Mouse (Mus musculus) monocyte, adult 5-6 weeks (primary cell): Measurements from ENCODE around the gene Dnajb14. TPM values are rescaled to one million over a fixed set of nuclear protein-coding genes. Genes with fewer than 3 reads are reported as not detected.
"Not testable (repeated sequence)": the region's sequence is repeated elsewhere in the genome, so short reads cannot be mapped to it uniquely, and the experiment has no call there.

ENCODE experiments used
- ATAC-seq: fragments of 153-309, 156-312 bp; replicated peaks from 2 replicates; pipeline ENCODE4 v1.8.0; 2017; ENCODE audit warnings: mild to moderate bottlenecking; ENCODE audit not compliant: low TSS enrichment, insufficient number of reproducible peaks, severe bottlenecking, poor library complexity, low FRiP score
- total RNA-seq: library from RNA; stranded (forward); fragments of 200-1000, 200-491, 200-594 nt; gene quantifications from 3 replicates; pipeline ENCODE4 v1.2.3, GENCODE M21; 2017

Gene Dnajb14
- total RNA-seq, 1 experiment from 2014 or later = 15.1 TPM

DNA sequence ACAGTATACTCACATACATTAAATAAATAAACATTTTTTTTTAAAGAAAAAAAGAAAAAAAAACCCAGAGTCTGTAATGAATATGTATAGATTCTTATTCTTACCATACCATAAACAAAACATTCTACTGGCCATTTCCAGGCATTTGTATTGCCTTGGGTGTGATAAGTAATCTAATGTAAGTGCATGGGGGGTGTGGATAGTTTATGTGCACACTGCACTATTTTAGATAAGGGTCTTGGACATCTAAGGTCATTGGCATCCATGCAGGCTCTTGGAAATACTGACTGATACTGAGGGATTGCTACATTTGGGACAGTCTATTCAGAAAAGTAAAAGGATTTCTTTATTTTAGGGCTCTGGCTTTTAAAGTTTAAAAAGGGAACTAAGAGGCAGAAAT is 74.1 kb downstream of the Dnajb14 start:
- no peak for ATAC-seq

DNA sequence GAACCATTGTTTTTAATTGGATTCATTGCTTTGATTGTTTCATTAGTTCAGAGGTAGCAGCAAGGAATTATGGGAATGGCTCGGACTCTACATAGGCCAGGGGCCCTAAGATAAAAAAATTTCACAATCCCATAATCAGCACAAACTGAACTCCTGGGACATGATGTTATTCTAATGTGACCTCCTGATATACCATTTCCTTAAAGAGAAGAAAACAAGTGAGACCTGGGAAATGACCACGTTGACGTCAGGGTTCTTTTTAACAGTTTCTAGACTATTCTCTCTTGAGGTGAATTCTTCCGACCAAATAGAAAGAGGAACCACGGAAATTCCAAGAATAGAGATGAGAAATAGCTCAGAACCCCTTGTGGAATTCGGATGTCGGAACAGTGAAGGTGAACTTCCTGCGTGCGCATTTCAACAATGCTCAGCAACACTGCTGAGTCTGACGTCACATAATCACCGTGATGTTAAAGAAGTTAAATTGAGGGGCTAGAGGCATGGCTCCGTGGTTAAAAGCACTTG is 74.7 kb downstream of the Dnajb14 start:
- ATAC-seq = no peak

DNA sequence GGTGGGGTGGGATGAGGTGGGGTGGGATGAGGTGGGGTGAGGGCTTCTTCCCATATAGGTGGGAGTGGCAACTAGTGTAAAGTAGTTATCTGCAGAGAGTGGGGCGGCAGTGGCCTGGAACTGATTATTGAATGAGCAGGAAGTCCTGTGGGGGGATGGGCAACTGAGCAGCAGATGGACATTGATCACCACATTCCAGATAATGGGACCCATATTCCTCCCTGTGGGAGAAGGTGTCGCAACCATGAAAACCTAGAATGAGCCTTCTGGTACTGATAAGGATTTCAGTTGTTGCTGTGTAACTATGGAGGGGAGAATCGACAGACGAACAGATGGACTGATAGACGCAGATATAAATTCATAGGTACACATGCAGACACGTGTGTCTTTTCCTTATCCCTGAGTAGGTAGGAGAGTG is 76.3 kb downstream of the Dnajb14 start:
- ATAC-seq = no peak

DNA sequence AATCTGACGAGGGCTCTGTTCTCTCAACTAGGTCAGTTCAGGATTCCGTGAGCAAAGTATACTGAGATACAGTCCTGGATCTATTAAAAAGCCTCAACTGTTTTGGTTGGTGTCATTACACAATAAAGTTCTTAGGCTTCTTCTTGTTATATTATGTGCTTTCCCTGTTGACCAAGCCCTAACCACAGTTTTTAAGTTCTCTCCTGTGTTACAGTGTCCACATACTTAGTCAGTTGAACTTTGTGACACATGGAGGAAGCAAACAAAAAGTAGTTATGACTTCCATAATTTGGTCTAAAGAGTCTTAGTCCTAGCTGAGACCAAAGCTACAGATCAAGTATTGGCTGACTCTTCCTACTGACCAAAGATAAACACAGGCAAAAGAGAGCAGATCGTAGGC is 79.4 kb downstream of the Dnajb14 start:
- ATAC-seq = peak; percentile 68

GRCm38 (mm10) chr3:137947525-137947924 is 80.0 kb downstream of the Dnajb14 start:
- peak; percentile 54 for ATAC-seq

- no peak for ATAC-seq
Observed at GRCm38 (mm10) chr3:137950191-137950885, 82.9 kb downstream of the Dnajb14 start.

DNA sequence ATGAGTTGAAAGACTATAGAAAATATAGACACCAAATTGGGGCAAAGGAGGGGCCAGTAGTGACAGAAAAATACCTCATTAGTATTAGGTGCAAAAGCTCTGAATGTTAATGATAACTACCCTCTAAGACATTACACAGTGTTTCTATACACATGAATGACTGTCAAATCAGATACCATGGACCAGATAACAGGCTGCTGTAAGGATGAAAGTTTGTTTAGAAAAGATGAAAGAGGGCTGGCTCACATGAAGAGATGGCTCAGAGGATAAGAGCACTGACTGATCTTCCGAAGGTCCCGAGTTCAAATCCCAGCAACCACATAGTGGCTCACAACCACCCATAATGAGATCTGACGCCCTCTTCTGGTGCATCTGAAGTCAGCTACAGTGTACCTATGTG is 83.8 kb downstream of the Dnajb14 start:
- ATAC-seq = not testable (repeated sequence)

DNA sequence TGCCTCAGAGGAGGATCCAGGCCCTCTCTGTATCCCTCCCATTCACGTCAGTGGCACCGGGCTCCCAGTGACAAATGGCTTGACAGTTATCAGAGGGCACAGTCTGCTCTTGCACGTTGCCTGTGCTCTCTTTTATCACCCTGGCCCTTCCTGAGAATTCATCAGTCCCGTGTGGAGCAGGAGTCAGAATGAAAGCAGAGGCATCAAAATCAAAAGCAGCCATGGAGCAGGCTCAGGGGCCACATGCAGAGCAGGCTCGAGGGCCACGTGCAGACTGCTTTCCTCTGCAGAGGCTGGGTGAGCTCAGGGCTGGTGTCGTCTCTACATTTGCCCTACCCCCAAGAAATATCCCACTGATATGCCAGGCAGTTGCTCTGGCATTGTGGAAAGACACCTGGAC is 84.3 kb downstream of the Dnajb14 start:
- no peak for ATAC-seq

GRCm38 (mm10) chr3:137952225-137952913 is 84.9 kb downstream of the Dnajb14 start:
- ATAC-seq = peak; percentile 37

DNA sequence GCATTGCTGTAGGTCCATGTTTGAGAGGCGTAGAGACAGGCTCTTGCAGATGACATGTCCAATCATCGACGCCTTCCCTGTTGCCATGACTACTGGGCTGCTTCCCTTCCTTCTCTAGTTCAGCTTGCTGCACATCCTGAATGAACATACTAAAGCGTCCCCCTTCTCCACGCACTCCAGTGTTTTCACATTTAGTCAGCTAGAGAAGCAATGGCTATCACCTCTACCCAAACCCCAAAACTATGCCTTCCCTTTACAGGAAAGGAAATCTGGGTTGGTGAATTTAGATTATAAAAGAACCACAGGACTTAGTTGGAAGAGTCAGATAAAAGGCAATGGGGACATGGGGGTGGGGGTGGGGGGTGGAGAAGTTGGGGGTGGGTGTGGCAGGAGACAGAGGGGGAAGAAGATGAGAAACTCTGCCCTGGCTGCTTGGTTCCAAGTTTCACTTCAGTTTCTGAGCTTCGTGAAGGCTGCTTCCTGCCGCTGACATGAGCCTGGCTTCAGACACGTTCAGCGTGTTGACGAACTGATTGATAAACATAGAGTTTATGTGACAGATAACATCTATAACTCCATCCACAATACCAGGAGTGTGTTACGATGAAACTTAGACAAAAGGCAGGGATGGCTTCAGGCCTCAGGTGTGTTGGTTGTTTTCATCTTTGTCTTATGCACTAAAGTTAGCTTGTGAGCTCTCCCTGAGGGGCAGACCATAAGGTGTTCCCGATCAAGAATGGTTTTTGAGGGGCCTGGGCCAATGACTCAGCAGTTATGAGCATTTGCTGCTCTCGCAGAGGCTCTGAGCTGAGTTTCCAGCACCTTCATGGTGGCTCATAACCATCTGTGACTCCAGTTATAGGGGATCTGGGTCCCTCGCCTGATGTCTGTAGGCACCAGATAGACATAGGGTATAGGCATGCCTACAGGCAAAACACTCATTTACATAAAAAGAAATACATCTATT is 85.7 kb downstream of the Dnajb14 start:
- ATAC-seq = peak; percentile 58

DNA sequence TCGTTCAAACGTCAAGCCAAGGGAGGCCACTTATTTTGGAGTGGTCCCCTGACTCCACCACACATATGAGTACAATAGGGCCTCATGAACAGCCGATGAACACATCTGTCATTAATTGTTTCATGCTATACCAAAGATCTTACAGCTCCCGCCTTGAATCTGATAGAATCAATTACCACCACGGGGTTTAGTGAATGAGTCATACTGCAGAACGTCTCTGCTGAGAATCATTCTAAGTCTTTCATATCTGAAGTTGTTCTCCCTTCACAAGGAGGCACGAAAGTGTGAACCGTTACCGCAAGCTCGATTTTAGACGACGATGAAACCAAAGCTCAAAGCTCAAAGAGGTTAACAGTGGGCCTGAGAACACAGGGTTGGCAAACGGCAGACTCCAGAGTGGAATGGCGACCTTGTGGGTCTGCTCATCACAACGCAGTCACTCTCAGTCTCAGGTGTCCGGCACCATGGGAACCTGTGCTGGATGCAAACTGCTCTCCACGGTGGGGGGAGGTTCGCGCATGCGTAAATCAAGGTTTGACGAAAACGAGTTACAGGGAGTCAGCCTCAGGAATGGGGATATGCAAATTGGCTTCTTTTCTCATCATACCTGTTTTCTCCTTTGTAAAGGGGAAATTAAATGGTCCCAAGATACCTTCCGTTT is 86.9 kb downstream of the Dnajb14 start:
- no peak for ATAC-seq

DNA sequence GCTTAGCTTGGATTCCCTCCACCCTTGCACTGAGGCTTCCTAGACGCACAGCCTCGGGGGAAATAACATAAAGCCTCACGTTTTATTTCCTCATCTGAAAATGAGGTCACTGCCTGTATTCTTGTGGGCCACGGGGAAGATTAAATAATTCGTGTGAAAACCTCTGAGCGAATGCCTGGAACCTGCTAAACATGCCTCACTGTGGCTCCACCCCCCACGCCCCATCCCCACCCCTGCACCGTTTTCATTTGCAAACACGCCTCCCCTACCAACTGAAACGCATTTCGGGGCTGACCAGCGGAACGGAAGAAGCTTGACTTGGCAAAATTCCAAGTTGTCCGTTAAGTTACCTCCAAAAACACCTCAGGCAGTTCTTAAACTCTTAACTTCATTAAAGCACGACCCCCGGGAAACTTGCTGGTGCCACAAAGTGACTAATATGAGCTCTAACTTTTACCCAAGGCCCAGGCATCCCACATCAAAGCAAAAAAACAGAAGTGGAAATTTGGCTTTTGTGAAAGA is 88.1 kb downstream of the Dnajb14 start:
- ATAC-seq = no peak

DNA sequence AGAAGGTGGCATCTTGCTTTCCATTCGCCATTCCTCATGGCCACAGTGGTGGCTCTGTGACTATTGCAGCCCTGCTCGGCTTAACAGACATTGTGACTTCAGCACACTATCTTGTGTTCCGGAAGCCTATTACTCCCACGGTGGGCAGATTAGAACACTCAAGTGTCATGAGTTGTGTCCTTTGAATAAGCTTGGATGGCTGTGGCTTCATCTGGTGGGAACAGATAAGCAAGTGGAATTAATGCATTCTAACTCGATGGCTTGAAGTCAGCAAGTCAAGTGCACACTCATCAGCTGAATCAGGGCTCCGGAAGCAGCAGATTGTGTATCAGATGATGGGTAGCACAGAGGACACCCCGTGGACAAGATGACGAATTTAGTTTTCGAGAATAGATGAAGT is 90.4 kb downstream of the Dnajb14 start:
- ATAC-seq = no peak

DNA sequence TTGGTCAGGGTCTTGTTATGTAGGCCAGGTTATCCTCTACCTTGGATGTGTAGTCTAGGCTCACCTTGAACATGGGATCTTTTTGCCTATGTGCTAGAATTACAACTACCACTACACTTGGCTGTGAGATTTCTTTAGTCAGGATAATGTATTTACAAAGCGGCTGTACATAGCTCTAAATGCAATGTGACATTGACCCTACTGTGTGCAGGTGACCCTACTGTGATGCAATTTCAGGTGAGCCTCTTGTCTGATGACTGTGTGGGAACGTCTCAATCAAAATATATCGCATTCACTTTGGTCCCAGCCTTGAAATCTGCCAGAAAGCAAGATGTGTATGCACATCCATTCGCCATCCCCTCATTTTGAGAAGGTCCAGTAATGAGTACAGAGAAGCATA is 90.9 kb downstream of the Dnajb14 start:
- no peak for ATAC-seq

- no peak for ATAC-seq
Observed at GRCm38 (mm10) chr3:137959456-137959855, 92.0 kb downstream of the Dnajb14 start.

DNA sequence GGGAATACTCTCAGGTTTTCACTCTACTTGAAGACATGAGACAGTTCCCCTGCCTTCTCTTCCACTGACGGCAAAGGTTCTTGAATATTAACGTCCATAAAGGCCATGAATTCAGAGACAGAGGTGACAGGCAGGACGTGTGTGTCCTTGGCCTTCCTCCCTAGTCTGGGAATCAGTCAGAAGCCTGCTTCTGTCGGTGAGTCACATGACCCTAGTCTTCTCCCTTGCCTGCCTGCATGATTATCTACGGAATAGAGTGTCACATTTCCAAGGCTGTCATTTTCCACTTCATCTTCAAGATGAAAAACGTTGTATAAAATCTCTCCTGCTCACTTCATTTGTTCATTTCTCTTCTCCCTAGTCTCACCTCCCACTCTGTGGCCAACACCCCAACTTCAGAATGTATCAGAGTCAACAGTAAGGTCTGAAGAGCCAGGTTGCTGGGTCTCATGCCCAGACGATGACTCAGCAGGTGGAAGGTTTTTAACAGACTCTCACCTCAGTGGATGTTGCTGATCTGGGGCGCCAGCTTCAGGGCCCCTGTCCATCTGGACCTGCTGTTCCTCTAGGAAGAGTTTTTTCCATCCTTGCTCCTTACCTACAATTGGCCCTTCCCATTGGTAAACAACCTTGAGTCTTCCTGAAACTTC is 94.4 kb downstream of the Dnajb14 start:
- ATAC-seq = no peak

DNA sequence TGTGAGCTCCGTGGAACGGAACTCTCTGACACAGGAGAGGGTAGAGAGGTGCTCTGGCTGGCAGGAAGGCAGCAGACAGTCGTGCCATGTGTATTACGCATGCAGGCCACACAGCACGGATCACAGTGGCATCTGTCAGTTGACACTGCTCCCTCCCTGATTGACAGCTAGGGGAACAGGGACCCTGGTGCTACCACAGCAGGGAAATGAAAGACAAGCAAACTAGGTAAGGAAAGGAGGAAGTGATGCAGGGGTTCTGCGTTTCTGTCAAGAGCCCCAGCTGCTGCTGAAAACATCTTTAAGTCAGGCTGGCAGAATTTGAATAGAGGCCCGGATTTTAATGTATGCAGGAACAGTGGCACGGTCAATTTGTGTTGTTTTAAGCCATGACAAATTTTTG is 96.0 kb downstream of the Dnajb14 start:
- peak; percentile 41; the same call in 1 of the 2 replicates for ATAC-seq

DNA sequence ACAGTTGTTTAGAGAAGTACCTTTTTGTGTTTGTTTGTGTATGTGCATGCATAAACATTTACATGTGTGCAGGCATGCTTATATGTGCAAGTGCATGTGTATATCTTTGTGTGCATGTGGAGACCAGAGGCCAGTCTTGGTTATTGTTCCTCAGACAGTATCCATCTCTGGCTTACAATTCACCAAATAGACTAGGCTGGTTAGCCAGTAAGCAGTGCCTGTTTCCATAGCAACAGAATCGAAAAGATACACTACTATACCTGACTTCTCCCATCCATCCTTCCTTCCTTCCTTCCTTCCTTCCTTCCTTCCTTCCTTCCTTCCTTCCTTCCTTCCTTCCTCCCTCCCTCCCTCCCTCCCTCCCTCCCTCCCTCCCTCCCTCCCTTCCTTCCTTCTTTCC is 96.5 kb downstream of the Dnajb14 start:
- not testable (repeated sequence) for ATAC-seq
